Mouse (Mus musculus): ENCODE measurements around the gene Prpf3.
"Not testable (repeated sequence)": the region's sequence is repeated elsewhere in the genome, so short reads cannot be mapped to it uniquely, and the experiment has no call there.

Prpf3 gene

GRCm38 (mm10) chr3:95855502-95856089 lies at the start of gene Prpf3:
Gene Prpf3, minus strand, starts transcription at chr3:95855885.
- peak; percentile 98 for DNase-seq

- peak; percentile 77 for DNase-seq
Measured at GRCm38 (mm10) chr3:95904568-95904967, 48.9 kb upstream of the Prpf3 start, which contains the start of gene Car14. Gene Car14, minus strand, starts transcription at chr3:95904691.

GRCm38 (mm10) chr3:95903753-95904502 lies 48.2 kb upstream of the Prpf3 start:
- DNase-seq: peak; percentile 68

DNA sequence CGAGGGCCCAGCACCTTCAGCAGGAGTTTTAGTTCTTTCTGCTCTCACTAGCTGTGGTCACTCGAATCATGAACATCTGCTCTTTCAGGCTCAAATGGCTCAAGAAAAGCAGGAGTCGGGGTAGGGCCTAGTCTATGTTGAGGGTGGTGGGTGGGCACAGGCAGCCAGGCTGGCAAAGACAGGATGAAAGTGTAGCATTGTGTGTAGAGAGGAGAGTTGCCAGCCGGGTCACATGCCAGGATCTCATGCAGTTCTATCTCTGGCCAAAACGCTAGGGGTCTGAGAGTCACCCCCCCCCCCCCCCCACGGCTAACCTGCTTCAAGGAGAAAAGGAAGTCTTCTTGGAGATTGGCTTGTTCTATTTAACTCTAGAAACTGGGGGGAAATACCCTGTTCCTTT lies 47.0 kb upstream of the Prpf3 start:
- DNase-seq: no peak

DNA sequence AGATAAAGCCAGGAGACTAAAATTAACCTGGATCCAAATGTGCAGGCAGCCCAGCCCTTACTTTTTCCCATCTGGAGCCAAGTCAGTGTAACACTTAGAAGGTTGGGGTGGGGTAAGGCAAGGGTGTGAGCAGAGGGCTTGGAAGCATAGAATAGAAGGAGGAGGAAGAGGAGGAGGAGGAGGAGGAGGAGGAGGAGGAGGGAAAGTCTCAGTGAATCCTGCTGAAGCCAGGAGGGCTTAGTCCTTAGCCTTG lies 46.6 kb upstream of the Prpf3 start:
- DNase-seq: no peak

DNA sequence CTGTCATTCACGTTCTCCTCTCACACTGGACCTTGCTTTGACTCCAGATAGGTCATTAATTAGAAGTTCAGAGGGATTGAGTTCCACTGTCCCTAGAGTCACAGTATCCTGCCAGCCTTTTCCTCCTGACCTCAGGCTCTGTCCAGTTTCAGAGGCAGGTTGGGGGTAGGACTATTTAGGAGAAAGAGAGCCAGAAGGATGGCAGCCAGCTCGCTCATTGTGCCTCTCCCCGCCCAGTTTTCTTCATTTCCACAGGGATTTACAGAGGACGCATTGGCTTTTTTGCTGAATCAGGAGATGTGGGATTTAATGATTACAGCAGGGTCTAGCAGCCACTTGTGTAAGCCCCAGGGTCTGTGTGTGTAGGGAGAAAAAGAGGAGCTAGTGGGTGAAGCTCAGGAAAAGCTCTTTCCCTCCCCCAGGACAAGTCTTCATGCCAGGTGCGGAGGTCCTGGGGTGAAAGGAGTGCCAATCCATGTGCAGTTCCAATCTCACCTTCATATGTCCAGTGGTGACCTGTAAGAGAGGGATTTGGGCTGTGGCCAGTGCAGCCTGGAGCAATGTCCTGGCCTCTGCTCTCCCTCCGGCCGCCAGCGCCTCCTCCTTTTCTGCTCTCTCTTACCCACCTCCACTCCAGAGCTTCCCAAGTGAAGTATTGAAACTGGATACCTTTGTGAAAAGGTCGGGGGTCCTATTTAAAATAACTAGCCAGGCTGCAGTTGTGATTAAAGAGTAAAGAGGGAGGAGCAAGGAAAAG lies 46.1 kb upstream of the Prpf3 start:
- no peak for DNase-seq

GRCm38 (mm10) chr3:95899800-95900524 lies 44.3 kb upstream of the Prpf3 start:
- DNase-seq: no peak

DNA sequence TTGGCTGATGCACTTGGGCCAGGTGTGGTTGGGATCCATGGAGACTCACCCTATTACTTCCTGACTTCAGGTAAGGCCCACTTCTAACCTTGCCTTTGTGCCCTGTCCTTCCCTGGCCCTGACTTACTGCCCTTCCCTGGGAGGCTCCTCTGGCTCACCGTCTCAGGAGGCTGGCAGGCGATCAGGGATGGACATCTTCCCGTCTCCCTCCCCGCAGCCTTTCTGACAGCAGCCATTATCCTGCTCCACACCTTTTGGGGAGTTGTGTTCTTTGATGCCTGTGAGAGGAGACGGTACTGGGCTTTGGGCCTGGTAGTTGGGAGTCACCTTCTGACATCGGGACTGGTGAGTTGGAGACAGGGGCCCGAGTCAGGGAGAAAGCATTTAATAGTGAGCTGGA lies 39.8 kb upstream of the Prpf3 start:
- not testable (repeated sequence) for DNase-seq

DNA sequence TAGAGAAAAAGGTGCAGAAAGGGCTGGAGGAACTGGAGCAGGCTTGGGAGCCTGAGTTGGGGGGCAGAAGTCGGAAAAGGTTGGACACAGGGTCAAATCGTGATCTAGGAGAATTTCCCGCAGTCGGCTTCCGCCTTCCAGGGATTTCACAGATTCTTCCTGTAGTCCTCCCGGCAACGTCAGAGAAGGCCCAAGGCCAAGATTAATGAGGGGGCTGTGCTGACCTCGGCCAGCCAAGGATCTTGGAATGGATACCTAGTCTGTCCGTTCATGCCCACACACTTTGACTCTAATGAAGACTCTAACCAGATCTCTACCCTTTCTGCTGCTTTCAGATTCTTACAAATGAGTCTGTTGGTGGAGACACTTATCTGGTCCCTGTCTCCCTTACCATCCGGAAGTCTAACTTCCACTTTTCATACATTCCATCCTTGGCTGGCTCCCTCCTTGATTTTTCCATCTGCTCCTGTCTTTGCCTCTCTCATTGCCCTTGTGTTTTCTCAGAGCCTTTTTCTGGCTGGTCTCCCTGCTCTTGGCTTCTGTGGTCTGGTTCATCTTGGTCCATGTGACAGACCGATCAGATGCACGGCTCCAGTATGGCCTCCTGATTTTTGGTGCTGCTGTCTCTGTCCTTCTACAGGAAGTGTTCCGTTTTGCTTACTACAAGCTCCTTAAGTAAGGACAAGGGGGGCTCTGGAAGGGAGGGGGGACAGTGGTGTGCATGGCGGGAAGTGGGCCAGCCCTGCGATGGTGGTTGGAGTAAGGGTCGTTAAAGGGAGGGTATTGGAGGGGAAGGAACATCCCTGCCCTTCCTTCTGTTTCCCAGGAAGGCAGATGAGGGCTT lies 38.9 kb upstream of the Prpf3 start:
- peak; percentile 62 for DNase-seq

- peak; percentile 97 for DNase-seq
Measured at GRCm38 (mm10) chr3:95893606-95894316, 38.1 kb upstream of the Prpf3 start, which contains the start of gene Aph1a. Gene Aph1a, plus strand, starts transcription at chr3:95893969.

- no peak for DNase-seq
Measured at GRCm38 (mm10) chr3:95893126-95893525, 37.4 kb upstream of the Prpf3 start.

- DNase-seq: no peak
Measured at GRCm38 (mm10) chr3:95892066-95893052, 36.7 kb upstream of the Prpf3 start.

DNA sequence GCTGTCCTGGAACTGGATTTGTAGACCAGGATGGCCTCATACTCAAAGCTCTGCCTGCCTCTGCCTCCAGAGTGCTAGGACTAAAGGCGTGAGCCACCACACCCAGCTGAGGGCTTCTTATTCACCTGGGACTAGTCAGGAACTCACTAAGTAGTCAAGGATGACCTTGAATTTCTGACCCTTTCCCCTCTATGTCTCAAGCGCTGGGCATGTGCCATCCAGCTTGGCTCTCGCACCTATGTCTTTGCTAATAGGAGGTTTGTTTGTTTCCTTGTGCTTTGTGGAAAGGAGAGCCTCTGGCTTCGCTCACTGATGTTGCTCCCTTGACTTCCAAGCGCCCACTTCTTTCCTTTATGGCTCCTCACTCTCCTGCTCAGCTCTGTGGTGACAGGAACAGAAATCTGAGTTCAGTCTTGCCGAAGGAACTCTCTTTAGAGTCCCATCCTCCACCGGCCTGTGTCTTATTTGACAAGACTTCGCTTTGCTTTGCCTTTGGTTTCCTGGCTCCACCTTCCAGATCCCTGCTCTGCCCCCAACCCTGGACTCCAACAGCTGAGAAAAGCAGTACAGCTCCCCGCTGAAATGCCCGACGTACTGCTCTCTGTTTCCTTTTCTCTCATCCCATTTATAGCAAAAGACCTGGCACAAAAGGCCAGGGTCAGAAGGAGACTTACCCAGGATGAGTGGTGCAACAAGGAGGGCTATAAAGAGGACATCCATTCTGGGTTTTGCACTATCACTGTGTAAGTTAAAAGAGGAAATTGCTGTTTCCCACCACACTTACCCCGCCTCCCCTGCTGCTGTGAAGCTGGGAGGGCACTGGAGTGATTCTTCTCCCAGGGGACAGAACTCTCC lies 35.8 kb upstream of the Prpf3 start, which contains the start of gene BC028528:
TSS of gene BC028528 (minus strand) at position 795 of the 855 bp plus-strand sequence.
- peak; percentile 76 for DNase-seq

DNA sequence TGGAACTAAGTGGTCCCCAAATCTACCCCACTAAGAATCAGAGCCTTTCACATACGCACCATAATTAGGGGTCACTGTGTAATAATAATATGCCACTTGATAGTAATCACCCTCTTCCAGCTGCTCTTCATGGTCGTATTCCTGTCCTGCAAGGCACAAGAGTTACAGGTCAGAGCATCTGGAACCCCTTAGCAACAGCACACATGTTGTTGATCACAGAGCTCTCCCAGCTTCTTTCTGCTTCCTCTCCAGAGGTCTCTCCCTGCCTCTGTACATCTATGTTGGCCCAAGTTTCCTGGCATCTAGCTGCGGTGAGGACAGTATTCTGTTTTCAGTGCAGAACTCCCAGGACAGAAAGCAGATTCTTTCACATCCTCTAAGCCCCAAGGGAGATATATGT lies 34.0 kb upstream of the Prpf3 start:
- peak; percentile 47 for DNase-seq

GRCm38 (mm10) chr3:95887596-95887995 lies 31.9 kb upstream of the Prpf3 start:
- DNase-seq: no peak

DNA sequence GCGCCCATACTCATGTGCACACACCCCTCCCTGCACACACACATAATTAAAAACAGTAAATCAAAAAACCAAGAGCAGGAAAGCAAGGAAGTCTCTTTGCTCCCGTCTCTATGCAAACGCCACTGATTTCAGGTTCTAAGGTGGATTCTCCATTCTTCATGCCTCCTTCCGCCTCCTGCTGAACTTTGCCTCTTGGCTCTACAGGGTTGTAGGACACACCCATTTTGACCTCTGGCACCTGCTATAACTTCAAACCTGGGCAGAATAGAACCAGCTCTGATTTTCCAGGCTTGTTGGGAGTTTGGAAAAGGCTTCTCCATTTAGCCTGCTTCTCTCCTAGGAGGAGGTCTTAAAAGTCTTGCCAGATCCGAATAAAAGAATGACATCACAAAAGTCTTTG lies 28.7 kb upstream of the Prpf3 start:
- DNase-seq: no peak

GRCm38 (mm10) chr3:95882816-95883425 lies 27.2 kb upstream of the Prpf3 start:
- DNase-seq: peak; percentile 87

DNA sequence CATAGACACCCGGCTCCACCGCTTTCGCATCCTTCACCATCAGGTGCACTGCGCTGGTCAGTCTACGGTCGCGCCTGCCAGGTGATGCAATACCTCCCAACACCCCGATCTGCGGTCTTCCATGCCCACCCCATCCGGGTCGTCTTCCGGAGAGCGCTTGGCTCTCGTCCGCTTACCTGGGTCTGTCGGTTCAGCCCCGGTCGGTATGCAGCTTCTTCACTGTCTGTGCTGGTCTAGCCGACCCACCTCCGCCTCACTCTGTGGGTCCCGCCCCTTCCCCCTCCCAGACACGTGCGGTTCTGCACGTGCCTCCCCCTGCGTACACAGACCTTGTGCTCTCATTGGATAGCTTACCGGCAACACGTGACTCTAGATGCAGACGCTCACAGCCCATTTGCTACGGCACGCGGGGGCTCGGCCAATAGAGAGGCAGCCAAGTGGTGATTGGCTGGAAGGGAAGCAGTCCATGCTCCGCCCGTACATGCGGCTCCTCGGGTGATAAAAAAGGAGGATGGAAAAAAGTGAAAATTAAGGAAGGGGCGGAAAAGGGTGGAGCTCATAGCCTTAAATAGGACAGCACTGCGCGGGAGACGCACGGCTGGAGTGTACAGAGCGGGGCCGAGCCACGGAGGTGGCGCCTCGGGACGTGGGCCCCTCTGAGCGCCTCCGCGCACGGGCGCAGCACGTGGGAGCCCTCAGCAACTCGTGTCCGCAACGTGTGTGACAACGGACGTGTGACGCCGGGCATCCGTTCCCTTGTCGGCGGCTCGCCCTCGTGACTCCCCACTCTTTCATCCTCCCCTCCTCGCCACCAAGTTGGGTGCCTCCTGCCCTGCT lies 26.5 kb upstream of the Prpf3 start, which contains the start of gene Ciart:
TSS of gene Ciart (minus strand) at position 273 of the 837 bp plus-strand sequence.
- peak; percentile 97 for DNase-seq
